ENCODE assay signal across 15 mouse cellular contexts in genomic region chr4:59757452-59758435, GRCm38 (mm10). TPM values are rescaled to one million over a fixed set of nuclear protein-coding genes. Genes with fewer than 3 reads are reported as not detected.
DNase-seq lines count a peak whose midpoint lies in the region; ATAC-seq lines count a peak whose summit lies in the region.
"Had no signal": no experiment of that assay in that cellular context is flagged by ENCODE, and none has a peak within 500 bp of the region (broad histone marks: within the 10 kb centered on the region; RNA-seq: fewer than 3 reads in every experiment).

No protein-coding gene starts in this region.

- 0 out of 2 replicates have a peak, but pooled peaks cover 2% of the 10 kb centered on the region for H3K36me3 ChIP-seq in embryonic facial prominence, embryonic 14.5 days (ENCODE audit: control insufficient read depth, insufficient read depth, low read length)
- H3K36me3 ChIP-seq in embryonic facial prominence, embryonic 10.5 days (replicated peaks): peaks cover 11% of the 10 kb centered on the region
- H3K36me3 ChIP-seq in kidney, embryonic 15.5 days: peaks cover 2% of the 10 kb centered on the region; the same call in 1 of the 2 replicates
- H3K36me3 ChIP-seq in midbrain, embryonic 13.5 days: peaks cover 8% of the 10 kb centered on the region
- H3K36me3 ChIP-seq in liver, embryonic 12.5 days: 0 out of 2 replicates have a peak, but pooled peaks cover 2% of the 10 kb centered on the region

- no peaks in the 10 kb centered on the region for H3K27me3 ChIP-seq in embryonic facial prominence, embryonic 14.5 days (replicated peaks; ENCODE audit: control insufficient read depth, insufficient read depth, low read length)
- H3K27me3 ChIP-seq in embryonic facial prominence, embryonic 10.5 days (replicated peaks; ENCODE audit: low read depth, poor library complexity, severe bottlenecking): no peaks in the 10 kb centered on the region
- H3K27me3 ChIP-seq in kidney, embryonic 15.5 days: no peaks in the 10 kb centered on the region
- no peaks in the 10 kb centered on the region for H3K27me3 ChIP-seq in midbrain, embryonic 13.5 days
- H3K27me3 ChIP-seq in liver, embryonic 12.5 days (replicated peaks): no peaks in the 10 kb centered on the region
- H3K27me3 ChIP-seq: embryonic facial prominence, embryonic 13.5 days; heart, embryonic 13.5 days had no signal

- peaks cover 7% of the 10 kb centered on the region for H3K4me1 ChIP-seq in embryonic facial prominence, embryonic 14.5 days (ENCODE audit: control insufficient read depth, insufficient read depth, low read length)
- 0 out of 2 replicates have a peak, but pooled peaks cover 8% of the 10 kb centered on the region for H3K4me1 ChIP-seq in embryonic facial prominence, embryonic 10.5 days
- peaks cover 29% of the 10 kb centered on the region for H3K4me1 ChIP-seq in kidney, embryonic 15.5 days
- H3K4me1 ChIP-seq in midbrain, embryonic 13.5 days (replicated peaks): 0 out of 2 replicates have a peak, but pooled peaks cover 5% of the 10 kb centered on the region
- H3K4me1 ChIP-seq in liver, embryonic 12.5 days: no peaks in the 10 kb centered on the region

- peak; percentile 48 for DNase-seq in embryonic facial prominence, embryonic 14.5 days (ENCODE audit: low spot score)
- DNase-seq in embryonic facial prominence, embryonic 10.5 days (ENCODE audit: low spot score): no peak
- peak; percentile 72 for DNase-seq in 3T3-L1 (ENCODE audit: low read depth, low spot score)
- DNase-seq in fat pad, adult 2 months (ENCODE audit: extremely low read depth, low read depth, low spot score): peak; percentile 43
- DNase-seq in spleen, postnatal 10 days (ENCODE audit: low spot score in 2 of 2): no peak
- DNase-seq: cerebellum, adult 11-12 months; gastrocnemius, postnatal 25 days; lung, postnatal 14 days had no signal

- no peaks in the 10 kb centered on the region for H3K9me3 ChIP-seq in embryonic facial prominence, embryonic 14.5 days (ENCODE audit: control insufficient read depth, low read length)
- H3K9me3 ChIP-seq in embryonic facial prominence, embryonic 10.5 days: no peaks in the 10 kb centered on the region
- H3K9me3 ChIP-seq in kidney, embryonic 15.5 days (replicated peaks): no peaks in the 10 kb centered on the region
- no peaks in the 10 kb centered on the region for H3K9me3 ChIP-seq in midbrain, embryonic 13.5 days
- no peaks in the 10 kb centered on the region for H3K9me3 ChIP-seq in liver, embryonic 12.5 days (replicated peaks)
- H3K9me3 ChIP-seq: embryonic facial prominence, embryonic 13.5 days; heart, embryonic 13.5 days had no signal

- H3K4me2 ChIP-seq in embryonic facial prominence, embryonic 14.5 days (ENCODE audit: low read depth, low read length): no peak overlapping the region
- 0 out of 2 replicates have a peak overlapping the region, but pooled peaks have one; percentile 17 for H3K4me2 ChIP-seq in kidney, embryonic 15.5 days
- no peak overlapping the region for H3K4me2 ChIP-seq in midbrain, embryonic 13.5 days (replicated peaks)
- H3K4me2 ChIP-seq in liver, embryonic 12.5 days: no peak overlapping the region
- H3K4me2 ChIP-seq: embryonic facial prominence, embryonic 13.5 days; heart, embryonic 13.5 days; midbrain, embryonic 11.5 days had no signal

- 60% methylated on average over 12 of the region's 12 CpGs for WGBS in embryonic facial prominence, embryonic 14.5 days
- 79% methylated on average over 12 of the region's 12 CpGs for WGBS in embryonic facial prominence, embryonic 10.5 days
- WGBS in kidney, embryonic 15.5 days: 48% methylated on average over 12 of the region's 12 CpGs
- 84% methylated on average over 12 of the region's 12 CpGs for WGBS in midbrain, embryonic 13.5 days
- 67% methylated on average over 12 of the region's 12 CpGs for WGBS in liver, embryonic 12.5 days (ENCODE audit: insufficient replicate concordance)

- no peak overlapping the region for H3K4me3 ChIP-seq in embryonic facial prominence, embryonic 14.5 days (ENCODE audit: low read depth, low read length)
- H3K4me3 ChIP-seq in embryonic facial prominence, embryonic 10.5 days: no peak overlapping the region
- H3K4me3 ChIP-seq in kidney, embryonic 15.5 days (replicated peaks): no peak overlapping the region
- H3K4me3 ChIP-seq in midbrain, embryonic 13.5 days (replicated peaks): no peak overlapping the region
- H3K4me3 ChIP-seq in liver, embryonic 12.5 days: no peak overlapping the region
- H3K4me3 ChIP-seq: embryonic facial prominence, embryonic 13.5 days; heart, embryonic 13.5 days had no signal

- no peak overlapping the region for H3K9ac ChIP-seq in embryonic facial prominence, embryonic 14.5 days (ENCODE audit: low read depth, low read length)
- H3K9ac ChIP-seq in kidney, embryonic 15.5 days: no peak overlapping the region
- H3K9ac ChIP-seq in midbrain, embryonic 13.5 days (replicated peaks): no peak overlapping the region
- no peak overlapping the region for H3K9ac ChIP-seq in liver, embryonic 12.5 days
- H3K9ac ChIP-seq: embryonic facial prominence, embryonic 13.5 days; heart, embryonic 13.5 days had no signal

- H3K27ac ChIP-seq in embryonic facial prominence, embryonic 14.5 days (replicated peaks; ENCODE audit: low read depth, low read length): no peak overlapping the region
- no peak overlapping the region for H3K27ac ChIP-seq in embryonic facial prominence, embryonic 10.5 days (replicated peaks)
- H3K27ac ChIP-seq in kidney, embryonic 15.5 days: peak overlapping the region; percentile 79
- no peak overlapping the region for H3K27ac ChIP-seq in midbrain, embryonic 13.5 days
- no peak overlapping the region for H3K27ac ChIP-seq in liver, embryonic 12.5 days
- H3K27ac ChIP-seq: embryonic facial prominence, embryonic 13.5 days; heart, embryonic 13.5 days had no signal

- no peak for ATAC-seq in embryonic facial prominence, embryonic 14.5 days (ENCODE audit: low read depth)
- peak; percentile 77 for ATAC-seq in kidney, embryonic 15.5 days (replicated peaks; ENCODE audit: low FRiP score)
- ATAC-seq in midbrain, embryonic 13.5 days: no peak
- no peak for ATAC-seq in liver, embryonic 12.5 days
- ATAC-seq: intestine, postnatal 0 days had no signal

RNA-seq across cellular contexts. Expression of gene Inip, which starts 43.6 kb away (rescaled TPM):
- 34.3 and 40.6 TPM in 2 replicates for polyA plus RNA-seq in embryonic facial prominence, embryonic 14.5 days (2014; fragmentation: Nextera tagmentation; extraction: Ambion mirVana)
- 91.2 and 92.7 TPM in 2 replicates for polyA plus RNA-seq in embryonic facial prominence, embryonic 10.5 days (2016; fragmentation: Nextera tagmentation; extraction: Ambion mirVana)
- 59.3 and 63.3 TPM in 2 replicates for polyA plus RNA-seq in kidney, embryonic 15.5 days (2015; fragmentation: Nextera tagmentation; extraction: Ambion mirVana)
- polyA plus RNA-seq in midbrain, embryonic 13.5 days (2015; fragmentation: Nextera tagmentation; extraction: Ambion mirVana): 80.1 and 82.0 TPM in 2 replicates
- 34.7 and 35.8 TPM in 2 replicates for polyA plus RNA-seq in liver, embryonic 12.5 days (2016; fragmentation: Nextera tagmentation; extraction: Ambion mirVana)

RNA-seq across cellular contexts. Expression of gene Snx30, which starts 47.9 kb away (rescaled TPM):
- 14.1 and 15.1 TPM in 2 replicates for polyA plus RNA-seq in embryonic facial prominence, embryonic 14.5 days (2014; fragmentation: Nextera tagmentation; extraction: Ambion mirVana)
- polyA plus RNA-seq in embryonic facial prominence, embryonic 10.5 days (2016; fragmentation: Nextera tagmentation; extraction: Ambion mirVana): 6.4 and 7.9 TPM in 2 replicates
- 6.0 and 7.7 TPM in 2 replicates for polyA plus RNA-seq in kidney, embryonic 15.5 days (2015; fragmentation: Nextera tagmentation; extraction: Ambion mirVana)
- 13.7 and 14.3 TPM in 2 replicates for polyA plus RNA-seq in midbrain, embryonic 13.5 days (2015; fragmentation: Nextera tagmentation; extraction: Ambion mirVana)
- polyA plus RNA-seq in liver, embryonic 12.5 days (2016; fragmentation: Nextera tagmentation; extraction: Ambion mirVana): 5.6 and 7.5 TPM in 2 replicates

Comparison
In these comparisons a context has a peak if more than half of its experiments do, and no peak if none do; other contexts are left out.
1. DNase-seq: peak in embryonic facial prominence, embryonic 14.5 days (single experiment), 3T3-L1 (single experiment) and fat pad, adult 2 months (single experiment); none in embryonic facial prominence, embryonic 10.5 days (single experiment) and spleen, postnatal 10 days (0 of 2).